Mouse (Mus musculus): ENCODE data around the gene Mrps12.

The Mrps12 gene

GRCm38 (mm10) chr7:28758623-28759022 lies 17.0 kb upstream of the Mrps12 start:
- DNase-seq (ENCODE audit: low spot score), result no peak

- no peak for DNase-seq (ENCODE audit: low spot score)
Measured at GRCm38 (mm10) chr7:28756079-28756478, 14.5 kb upstream of the Mrps12 start, which contains the start of gene Ccer2. TSS of gene Ccer2 (plus strand) at chr7:28756174.

GRCm38 (mm10) chr7:28749935-28750334 lies 8.3 kb upstream of the Mrps12 start:
- DNase-seq (ENCODE audit: low spot score), result no peak

- no peak for DNase-seq (ENCODE audit: low spot score)
Measured at GRCm38 (mm10) chr7:28741368-28741708, 282 bp downstream of the Mrps12 start.

- no peak for DNase-seq (ENCODE audit: low spot score)
Measured at GRCm38 (mm10) chr7:28740949-28741348, 671 bp downstream of the Mrps12 start.

- DNase-seq (ENCODE audit: low spot score), result no peak
Measured at GRCm38 (mm10) chr7:28739829-28740228, 1.8 kb downstream of the Mrps12 start.

GRCm38 (mm10) chr7:28735701-28736100 lies 5.9 kb downstream of the Mrps12 start:
- DNase-seq (ENCODE audit: low spot score), result no peak

GRCm38 (mm10) chr7:28733211-28733610 lies 8.4 kb downstream of the Mrps12 start:
- no peak for DNase-seq (ENCODE audit: low spot score)

- DNase-seq (ENCODE audit: low spot score), result peak; percentile 95
Measured at GRCm38 (mm10) chr7:28732341-28733142, 9.1 kb downstream of the Mrps12 start.

- DNase-seq (ENCODE audit: low spot score), result peak; percentile 39
Measured at GRCm38 (mm10) chr7:28727649-28728340, 13.8 kb downstream of the Mrps12 start.

GRCm38 (mm10) chr7:28726600-28726999 lies 15.0 kb downstream of the Mrps12 start:
- DNase-seq (ENCODE audit: low spot score), result peak; percentile 87

- no peak for DNase-seq (ENCODE audit: low spot score)
Measured at GRCm38 (mm10) chr7:28724613-28725012, 17.0 kb downstream of the Mrps12 start.

GRCm38 (mm10) chr7:28722079-28722478 lies 19.5 kb downstream of the Mrps12 start:
- no peak for DNase-seq (ENCODE audit: low spot score)

- DNase-seq (ENCODE audit: low spot score), result peak; percentile 42
Measured at GRCm38 (mm10) chr7:28720753-28721537, 20.7 kb downstream of the Mrps12 start.

- DNase-seq (ENCODE audit: low spot score), result no peak
Measured at GRCm38 (mm10) chr7:28719650-28720049, 22.0 kb downstream of the Mrps12 start.

GRCm38 (mm10) chr7:28719159-28719558 lies 22.5 kb downstream of the Mrps12 start:
- DNase-seq (ENCODE audit: low spot score), result no peak

- no peak for DNase-seq (ENCODE audit: low spot score)
Measured at GRCm38 (mm10) chr7:28717726-28718125, 23.9 kb downstream of the Mrps12 start.

- peak; percentile 82 for DNase-seq (ENCODE audit: low spot score)
Measured at GRCm38 (mm10) chr7:28716590-28717281, 24.9 kb downstream of the Mrps12 start, which contains the start of gene Fbxo17. TSS of gene Fbxo17 (plus strand) at chr7:28716804.

- DNase-seq (ENCODE audit: low spot score), result peak; percentile 13
Measured at GRCm38 (mm10) chr7:28715598-28715997, 26.0 kb downstream of the Mrps12 start.

GRCm38 (mm10) chr7:28714667-28715066 lies 27.0 kb downstream of the Mrps12 start:
- DNase-seq (ENCODE audit: low spot score), result no peak

- no peak for DNase-seq (ENCODE audit: low spot score)
Measured at GRCm38 (mm10) chr7:28710962-28711361, 30.7 kb downstream of the Mrps12 start.

- DNase-seq (ENCODE audit: low spot score), result no peak
Measured at GRCm38 (mm10) chr7:28709454-28709853, 32.2 kb downstream of the Mrps12 start.

All from embryo, embryonic 10.5 days (tissue).